Mouse (Mus musculus) MEL (cell line): ENCODE results near the gene Cfap57. TPM values are rescaled to one million over a fixed set of nuclear protein-coding genes. Genes with fewer than 3 reads are reported as not detected.
A peak's percentile ranks its signal among the peaks of the same experiment; 100 is the strongest.

ENCODE experiments used
- DNase-seq: peaks from one replicate; pipeline ENCODE4 v3.0.0; 2011; ENCODE audit warnings: low read depth, low spot score
- H3K27ac ChIP-seq: 2 replicates; pipeline ENCODE4 v1.5.1; 2012; ENCODE audit warnings: low read depth, mild to moderate bottlenecking, control low read depth, low read length, moderate library complexity; ENCODE audit not compliant: control insufficient read depth
- H3K27me3 ChIP-seq, 2 experiments: fragments of 150-350 bp in 1 of 2; sonication (generic) in 1 of 2; 2 replicates each; pipeline ENCODE4 v1.6.1; 2012; ENCODE audit warnings: low read length in 2 of 2, mild to moderate bottlenecking in 2 of 2, improper control_type of control experiment in 1 of 2, moderate library complexity in 1 of 2; ENCODE audit not compliant: insufficient read depth in 2 of 2, control insufficient read depth in 1 of 2
- H3K36me3 ChIP-seq, 2 experiments: 2 replicates each; pipeline ENCODE4 v1.6.1; 2012 to 2014; ENCODE audit warnings: low read length in 2 of 2, improper control_type of control experiment in 1 of 2, inconsistent platforms in 1 of 2, mild to moderate bottlenecking in 1 of 2; ENCODE audit not compliant: insufficient read depth in 2 of 2, control insufficient read depth in 1 of 2
- H3K4me1 ChIP-seq, 2 experiments: fragments of 150-350 bp in 1 of 2; sonication (generic) in 1 of 2; 2 replicates each; pipeline ENCODE4 v1.6.1; 2012; ENCODE audit warnings: low read length in 2 of 2, improper control_type of control experiment in 1 of 2, mild to moderate bottlenecking in 1 of 2; ENCODE audit not compliant: insufficient read depth in 2 of 2, control insufficient read depth in 1 of 2
- H3K4me3 ChIP-seq, 2 experiments: fragments of 150-350 bp in 1 of 2; sonication (generic) in 1 of 2; 2 replicates each; pipeline ENCODE4 v1.5.1; 2012; ENCODE audit warnings: low read depth in 2 of 2, low read length in 2 of 2, mild to moderate bottlenecking in 2 of 2, moderate library complexity in 2 of 2, control low read depth in 1 of 2, improper control_type of control experiment in 1 of 2; ENCODE audit not compliant: control insufficient read depth in 1 of 2, insufficient read depth in 1 of 2
- H3K79me2 ChIP-seq: 2 replicates; pipeline ENCODE4 v1.6.1; 2012; ENCODE audit warnings: mild to moderate bottlenecking, low read length, moderate library complexity; ENCODE audit not compliant: control insufficient read depth, poor library complexity, insufficient read depth
- H3K9ac ChIP-seq: 2 replicates; pipeline ENCODE4 v1.6.1; 2012; ENCODE audit warnings: low read depth, mild to moderate bottlenecking, control low read depth, low read length, moderate library complexity; ENCODE audit not compliant: control insufficient read depth, poor library complexity, severe bottlenecking
- H3K9me3 ChIP-seq: fragments of 150-350 bp; sonication (generic); replicated peaks from 2 replicates; pipeline ENCODE4 v1.6.1; 2012; ENCODE audit warnings: mild to moderate bottlenecking, low read length, improper control_type of control experiment, moderate library complexity; ENCODE audit not compliant: insufficient read depth
- BHLHE40 ChIP-seq: IDR thresholded peaks from 2 replicates; pipeline ENCODE4 v1.6.1; 2012; ENCODE audit warnings: low read depth, mild to moderate bottlenecking, inconsistent platforms, low read length, improper control_type of control experiment, borderline replicate concordance
- CTCF ChIP-seq, 3 experiments: IDR thresholded peaks in 2 of 3; conservative IDR thresholded peaks in 1 of 3; 2 replicates each; pipeline ENCODE4 v1.5.1; 2011 to 2012; ENCODE audit warnings: low read length in 3 of 3, low read depth in 2 of 3, mild to moderate bottlenecking in 2 of 3, improper control_type of control experiment in 1 of 3, inconsistent platforms in 1 of 3, mixed read lengths in 1 of 3, moderate library complexity in 1 of 3; ENCODE audit not compliant: control insufficient read depth in 1 of 3, insufficient read depth in 1 of 3, poor library complexity in 1 of 3, severe bottlenecking in 1 of 3
- ELF1 ChIP-seq: IDR thresholded peaks from 2 replicates; pipeline ENCODE4 v1.6.1; 2014; ENCODE audit warnings: low read depth, mild to moderate bottlenecking, inconsistent platforms, low read length, improper control_type of control experiment, moderate library complexity
- ETS1 ChIP-seq: IDR thresholded peaks from 2 replicates; pipeline ENCODE4 v1.6.1; 2012; ENCODE audit warnings: low read depth, mild to moderate bottlenecking, inconsistent platforms, low read length, improper control_type of control experiment, moderate library complexity
- GABPA ChIP-seq: IDR thresholded peaks from 2 replicates; pipeline ENCODE4 v1.6.1; 2012; ENCODE audit warnings: low read depth, mild to moderate bottlenecking, inconsistent platforms, low read length, improper control_type of control experiment, moderate library complexity
- HCFC1 ChIP-seq: IDR thresholded peaks from 2 replicates; pipeline ENCODE4 v1.6.1; 2012; ENCODE audit warnings: low read depth, mild to moderate bottlenecking, inconsistent platforms, low read length, improper control_type of control experiment, moderate library complexity
- JUND ChIP-seq: IDR thresholded peaks from 2 replicates; pipeline ENCODE4 v1.6.1; 2011; ENCODE audit warnings: low read depth, mild to moderate bottlenecking, improper control_type of control experiment, low read length
- KAT2A ChIP-seq: conservative IDR thresholded peaks from 2 replicates; pipeline ENCODE4 v1.6.1; 2012; ENCODE audit warnings: low read depth, low read length, improper control_type of control experiment, inconsistent platforms
- MAFK ChIP-seq: IDR thresholded peaks from 2 replicates; pipeline ENCODE4 v1.6.1; 2011; ENCODE audit warnings: low read depth, mild to moderate bottlenecking, low read length, improper control_type of control experiment, borderline replicate concordance
- MAZ ChIP-seq: IDR thresholded peaks from 2 replicates; pipeline ENCODE4 v1.6.1; 2012; ENCODE audit warnings: low read depth, mild to moderate bottlenecking, inconsistent platforms, low read length, improper control_type of control experiment
- MEF2A ChIP-seq: IDR thresholded peaks from 2 replicates; pipeline ENCODE4 v1.6.1; 2014; ENCODE audit warnings: low read depth, mild to moderate bottlenecking, inconsistent platforms, low read length, improper control_type of control experiment; ENCODE audit not compliant: poor library complexity, insufficient replicate concordance, severe bottlenecking; ENCODE audit errors: extremely low read depth
- MXI1 ChIP-seq: IDR thresholded peaks from 2 replicates; pipeline ENCODE4 v1.6.1; 2011; ENCODE audit warnings: mild to moderate bottlenecking, low read depth, low read length, improper control_type of control experiment
- MYB ChIP-seq: IDR thresholded peaks from 2 replicates; pipeline ENCODE4 v1.6.1; 2011; ENCODE audit warnings: mild to moderate bottlenecking, low read depth, low read length, improper control_type of control experiment
- NELFE ChIP-seq: IDR thresholded peaks from 2 replicates; pipeline ENCODE4 v1.6.1; 2011; ENCODE audit warnings: low read depth, low read length, improper control_type of control experiment
- POLR2A ChIP-seq, 2 experiments: IDR thresholded peaks; 2 replicates each; pipeline ENCODE4 v1.6.1; 2011 to 2012; ENCODE audit warnings: low read length in 2 of 2, mild to moderate bottlenecking in 2 of 2, control low read depth in 1 of 2, improper control_type of control experiment in 1 of 2, low read depth in 1 of 2, moderate library complexity in 1 of 2; ENCODE audit not compliant: control insufficient read depth in 1 of 2, insufficient read depth in 1 of 2, poor library complexity in 1 of 2
- RAD21 ChIP-seq: IDR thresholded peaks from 2 replicates; pipeline ENCODE4 v1.6.1; 2011; ENCODE audit warnings: mild to moderate bottlenecking, low read depth, low read length, improper control_type of control experiment
- SIN3A ChIP-seq: IDR thresholded peaks from 2 replicates; pipeline ENCODE4 v1.6.1; 2012; ENCODE audit warnings: low read length, improper control_type of control experiment, inconsistent platforms
- SMC3 ChIP-seq: IDR thresholded peaks from 2 replicates; pipeline ENCODE4 v1.6.1; 2011; ENCODE audit warnings: low read depth, low read length, improper control_type of control experiment
- TAL1 ChIP-seq: IDR thresholded peaks from 2 replicates; pipeline ENCODE4 v1.6.1; 2012; ENCODE audit warnings: mild to moderate bottlenecking, inconsistent platforms, low read length, moderate library complexity, mixed read lengths
- TBP ChIP-seq: IDR thresholded peaks from 2 replicates; pipeline ENCODE4 v1.8.0; 2011; ENCODE audit warnings: low read depth, low read length, improper control_type of control experiment
- UBTF ChIP-seq: IDR thresholded peaks from 2 replicates; pipeline ENCODE4 v1.6.1; 2012; ENCODE audit warnings: low read depth, mild to moderate bottlenecking, inconsistent platforms, low read length, improper control_type of control experiment, moderate library complexity, borderline replicate concordance; ENCODE audit not compliant: insufficient read depth
- USF1 ChIP-seq: IDR thresholded peaks from 2 replicates; pipeline ENCODE4 v1.6.1; 2014; ENCODE audit warnings: low read depth, mild to moderate bottlenecking, inconsistent platforms, low read length, improper control_type of control experiment, moderate library complexity
- USF2 ChIP-seq, 2 experiments: IDR thresholded peaks; 2 replicates each; pipeline ENCODE4 v1.6.1; 2011 to 2012; ENCODE audit warnings: improper control_type of control experiment in 2 of 2, low read length in 2 of 2, borderline replicate concordance in 1 of 2, inconsistent platforms in 1 of 2, low read depth in 1 of 2, mild to moderate bottlenecking in 1 of 2; ENCODE audit not compliant: insufficient read depth in 1 of 2
- ZMIZ1 ChIP-seq: IDR thresholded peaks from 2 replicates; pipeline ENCODE4 v1.6.1; 2012; ENCODE audit warnings: low read depth, mild to moderate bottlenecking, inconsistent platforms, low read length, improper control_type of control experiment, moderate library complexity
- ZNF384 ChIP-seq: IDR thresholded peaks from 2 replicates; pipeline ENCODE4 v1.6.1; 2012; ENCODE audit warnings: low read depth, mild to moderate bottlenecking, inconsistent platforms, low read length, improper control_type of control experiment
- polyA plus RNA-seq, 2 experiments: library from polyadenylated mRNA; stranded (reverse) in 1 of 2; unstranded in 1 of 2; fragments of >175 nt in 1 of 2; fragments of >200 nt in 1 of 2; gene quantifications; 2 replicates each; pipeline versions ENCODE4 v1.2.1 to v1.2.4; 2012; ENCODE audit warnings: low replicate concordance in 2 of 2, low read depth in 1 of 2; ENCODE audit not compliant: insufficient read length in 2 of 2, insufficient read depth in 1 of 2, missing spikeins in 1 of 2
- total RNA-seq: library from RNA; depleted of rRNA; stranded (reverse); fragments of 300-350 nt; gene quantifications from 2 replicates; pipeline ENCODE4 v1.2.3, GENCODE M21; 2012

The Cfap57 gene
- total and polyA plus RNA-seq, 3 experiments = not detected

GRCm38 (mm10) chr4:118620967-118621320 is 367 bp upstream of the Cfap57 start:
- Histone ChIP-seq H3K9me3 (no peaks in the 10 kb centered on the region), H3K4me3 (peak overlapping the region; percentile 89 to 91), H3K36me3 (peaks cover 7 to 8% of the 10 kb centered on the region in 2 experiments), H3K9ac (peak overlapping the region; percentile 90), H3K27me3 (no peaks in the 10 kb centered on the region; a peak in 1 of 4 replicates)
- DNase-seq = no peak
- TF ChIP-seq ZMIZ1 (no peak), POLR2A (IDR thresholded peaks at IDR 0.05; ENCODE audit: control insufficient read depth in 1 of 2, insufficient read depth in 1 of 2, low read depth in 1 of 2, low read length in 2 of 2, poor library complexity in 1 of 2) (no peak; a peak in 1 of 4 replicates), NELFE (no peak), SMC3 (no peak), MAFK (no peak), ZNF384 (no peak), TBP (no peak)
- TF ChIP-seq, all 39 proteins: peak for 0
- peaks cover 0 to 5% of the 10 kb centered on the region in 2 experiments; a peak in 2 of 4 replicates for H3K4me1 ChIP-seq
- H3K27ac ChIP-seq = peak overlapping the region; percentile 58
- peaks cover 19% of the 10 kb centered on the region for H3K79me2 ChIP-seq

DNA sequence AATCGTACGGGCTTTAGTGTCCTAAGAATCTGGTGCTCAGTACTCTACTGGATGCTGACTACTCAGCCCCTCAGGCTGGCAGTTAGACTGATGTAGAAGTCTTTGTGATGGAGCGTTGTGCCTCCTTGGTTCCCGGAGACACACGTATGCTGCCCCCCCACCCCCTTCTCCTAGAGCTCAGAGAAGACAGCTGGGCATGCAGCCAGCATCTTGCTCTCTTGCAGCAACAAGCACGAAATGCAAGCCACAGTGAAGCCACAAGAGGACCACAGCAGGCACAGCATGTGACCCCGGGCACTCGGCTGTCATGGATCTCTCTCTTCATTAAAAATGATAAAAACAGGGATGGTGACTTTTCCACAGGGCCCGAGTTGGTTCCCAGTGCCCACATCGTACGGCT is 5.2 kb downstream of the Cfap57 start:
- peaks cover 0 to 5% of the 10 kb centered on the region in 2 experiments; a peak in 2 of 4 replicates for H3K36me3 ChIP-seq
- H3K79me2 ChIP-seq = no peaks in the 10 kb centered on the region
- DNase-seq = no peak
- no peaks in the 10 kb centered on the region for H3K4me1 ChIP-seq
- H3K4me3 ChIP-seq = no peak overlapping the region
- H3K27me3 ChIP-seq = peaks cover 5 to 9% of the 10 kb centered on the region in 2 experiments
- H3K9ac ChIP-seq = no peak overlapping the region
- no peaks in the 10 kb centered on the region for H3K9me3 ChIP-seq
- H3K27ac ChIP-seq = no peak overlapping the region
- TF ChIP-seq HCFC1 (no peak), ZMIZ1 (no peak), ETS1 (no peak), ELF1 (no peak), NELFE (no peak), TAL1 (no peak), CTCF (IDR thresholded peaks at IDR 0.05 in 2 of 3, conservative IDR thresholded peaks at IDR 0.05 in 1 of 3; ENCODE audit: control insufficient read depth in 1 of 3, insufficient read depth in 1 of 3, low read depth in 2 of 3, low read length in 3 of 3, poor library complexity in 1 of 3, severe bottlenecking in 1 of 3) (no peak), USF1 (no peak)

DNA sequence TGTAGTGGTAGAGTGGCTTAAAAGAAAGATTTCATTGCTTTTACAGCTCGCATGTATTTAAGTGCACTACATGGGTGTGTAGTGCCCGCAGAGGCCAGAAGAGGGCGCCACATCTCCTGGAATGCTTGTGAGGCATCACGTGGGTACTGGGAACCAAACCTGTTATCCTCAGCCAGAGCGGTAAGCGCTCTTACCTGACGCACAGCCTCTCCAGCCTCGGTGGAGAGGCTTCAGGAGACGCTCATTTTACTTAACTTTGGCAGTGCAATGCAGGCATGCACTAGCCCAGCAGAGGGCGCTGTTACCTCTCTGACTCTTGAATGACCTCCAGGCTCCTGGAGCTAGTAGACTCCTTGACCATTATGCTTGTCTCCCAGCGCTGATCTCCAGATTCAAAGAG is 8.0 kb downstream of the Cfap57 start:
- DNase-seq = peak; percentile 50
- H3K27me3 ChIP-seq = peaks cover 7 to 10% of the 10 kb centered on the region in 2 experiments
- TF ChIP-seq MXI1 (no peak), RAD21 (peak; percentile 26), MEF2A (no peak), UBTF (no peak), MAZ (no peak), MAFK (no peak), ZMIZ1 (no peak), SMC3 (peak; percentile 38), HCFC1 (no peak), USF2 (IDR thresholded peaks at IDR 0.05; ENCODE audit: borderline replicate concordance in 1 of 2, insufficient read depth in 1 of 2, low read depth in 1 of 2, low read length in 2 of 2) (no peak), KAT2A (no peak), JUND (no peak), GABPA (no peak), SIN3A (no peak), MYB (no peak), BHLHE40 (no peak)

More for the DNA sequence above, 8.0 kb downstream of the Cfap57 start:
- Histone ChIP-seq H3K4me1 (no peaks in the 10 kb centered on the region), H3K36me3 (no peaks in the 10 kb centered on the region), H3K9ac (no peak overlapping the region), H3K9me3 (no peaks in the 10 kb centered on the region), H3K27ac (no peak overlapping the region), H3K79me2 (no peaks in the 10 kb centered on the region), H3K4me3 (no peak overlapping the region)
